Mouse (Mus musculus) thymus, adult 2 months (tissue): ENCODE measurements around the gene Cldn2. TPM values are rescaled to one million over a fixed set of nuclear protein-coding genes. Genes with fewer than 3 reads are reported as not detected.

ENCODE experiments used
- DNase-seq: peaks from one replicate; pipeline ENCODE4 v3.0.0; 2021
- H3K27ac ChIP-seq: fragments of 200-500 bp; 2 replicates; pipeline ENCODE4 v1.5.1; 2012; ENCODE audit warnings: low read length, control low read depth; ENCODE audit not compliant: control insufficient read depth, insufficient read depth
- H3K27me3 ChIP-seq: fragments of 200-500 bp; 2 replicates; pipeline ENCODE4 v1.6.1; 2012; ENCODE audit warnings: mild to moderate bottlenecking, low read length, moderate library complexity, mixed read lengths; ENCODE audit not compliant: control insufficient read depth, insufficient read depth
- H3K36me3 ChIP-seq: fragments of 200-500 bp; 2 replicates; pipeline ENCODE4 v1.6.1; 2012; ENCODE audit warnings: mild to moderate bottlenecking, low read length, moderate library complexity; ENCODE audit not compliant: control insufficient read depth, insufficient read depth
- H3K4me1 ChIP-seq: fragments of 200-500 bp; replicated peaks from 2 replicates; pipeline ENCODE4 v1.6.1; 2012; ENCODE audit warnings: low read length; ENCODE audit not compliant: control insufficient read depth, insufficient read depth
- H3K4me3 ChIP-seq: fragments of 200-500 bp; 2 replicates; pipeline ENCODE4 v1.5.1; 2012; ENCODE audit warnings: mild to moderate bottlenecking, low read length, control low read depth, moderate library complexity; ENCODE audit not compliant: control insufficient read depth, insufficient read depth
- CTCF ChIP-seq: fragments of 200-500 bp; IDR thresholded peaks from 2 replicates; pipeline ENCODE4 v1.5.1; 2012; ENCODE audit warnings: mild to moderate bottlenecking, control low read depth, low read length, moderate library complexity, borderline replicate concordance; ENCODE audit not compliant: control insufficient read depth, poor library complexity, insufficient read depth; ENCODE audit errors: extremely low read depth
- POLR2A ChIP-seq: fragments of 200-500 bp; IDR thresholded peaks from 2 replicates; pipeline ENCODE4 v1.6.1; 2012; ENCODE audit warnings: mild to moderate bottlenecking, low read length, control low read depth, moderate library complexity; ENCODE audit not compliant: control insufficient read depth, poor library complexity, insufficient read depth; ENCODE audit errors: extremely low read depth
- WGBS: fragments of 180-500 bp; shearing (Covaris S2); methylation state at CpG from one replicate; pipeline ENCODE4 v1.1.7; 2018; 5-methylcytosine and 5-hydroxymethylcytosine counted together
- polyA plus RNA-seq: library from polyadenylated mRNA; depleted of rRNA; stranded (reverse); fragments of >200 nt; gene quantifications from 2 replicates; pipeline ENCODE4 v1.2.3, GENCODE M21; 2012

Cldn2 gene
- polyA plus RNA-seq, 1 experiment = 0.28 TPM

- H3K4me1 ChIP-seq = no peaks in the 10 kb centered on the region
Measured at GRCm38 (mm10) chrX:139813299-139814002, 12.8 kb downstream of the Cldn2 start.

DNA sequence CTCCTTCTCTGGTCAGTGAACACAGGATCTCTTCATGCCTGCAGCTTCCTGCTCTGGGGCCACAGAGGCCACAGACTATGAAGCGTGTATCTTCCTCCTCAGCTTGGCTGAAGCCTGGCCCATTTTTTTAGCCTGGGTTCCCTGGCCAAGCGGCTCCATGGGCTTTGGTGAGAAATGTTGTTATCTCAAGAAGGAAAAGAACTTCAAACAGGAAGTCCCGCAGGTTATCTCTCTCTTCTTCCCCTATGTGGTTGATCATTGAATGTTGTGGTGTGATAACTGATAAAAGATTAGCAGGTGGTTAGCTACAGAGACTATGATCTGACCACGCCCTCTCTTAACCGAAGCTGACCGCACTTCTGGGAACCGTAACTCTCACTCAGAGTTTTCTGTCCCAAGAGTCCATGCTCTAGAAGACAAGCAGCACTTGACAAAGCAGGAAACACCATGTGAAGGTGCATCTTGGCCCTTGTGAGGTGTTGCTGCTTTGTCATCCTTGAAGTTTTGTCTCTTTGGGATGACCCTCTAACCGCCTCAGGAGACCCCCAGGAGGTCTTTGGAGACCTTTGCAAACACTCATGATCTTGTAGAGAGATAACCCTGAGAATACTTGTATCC lies 13.5 kb downstream of the Cldn2 start:
- H3K27ac ChIP-seq = no peak overlapping the region
- no peaks in the 10 kb centered on the region for H3K36me3 ChIP-seq
- H3K4me1 ChIP-seq = no peaks in the 10 kb centered on the region
- no peaks in the 10 kb centered on the region for H3K27me3 ChIP-seq
- H3K4me3 ChIP-seq = no peak overlapping the region
- TF ChIP-seq POLR2A (no peak), CTCF (no peak)
- 6% methylated on average over 8 of the region's 8 CpGs for WGBS
- no peak for DNase-seq

More at GRCm38 (mm10) chrX:139813299-139814002, 12.8 kb downstream of the Cldn2 start:
- no peak for TF ChIP-seq CTCF
- no peak for TF ChIP-seq POLR2A
- Histone ChIP-seq H3K27ac (no peak overlapping the region), H3K36me3 (no peaks in the 10 kb centered on the region), H3K27me3 (no peaks in the 10 kb centered on the region), H3K4me3 (no peak overlapping the region)
- no peak for DNase-seq
- 13% methylated on average over 9 of the region's 9 CpGs for WGBS

DNA sequence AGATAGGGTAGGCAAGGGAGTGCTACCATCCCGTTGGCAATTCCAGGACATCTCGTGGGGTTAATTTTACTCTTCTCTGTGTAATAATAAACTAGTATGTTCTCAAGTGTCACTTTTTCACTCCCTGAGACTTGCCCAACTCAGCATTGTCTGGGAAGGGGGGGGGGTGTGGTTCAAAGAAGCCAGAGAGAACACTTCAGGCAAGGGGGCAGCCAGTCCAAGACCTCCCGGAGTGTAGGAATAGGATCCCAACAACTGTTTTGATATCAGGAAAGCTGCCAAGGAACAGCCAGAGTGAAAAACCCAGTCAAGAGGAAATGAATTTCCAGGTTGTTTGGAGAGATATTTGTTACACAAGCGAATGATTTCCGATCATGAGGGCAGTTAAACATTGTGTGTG lies 14.6 kb downstream of the Cldn2 start:
- H3K36me3 ChIP-seq = no peaks in the 10 kb centered on the region
- DNase-seq = no peak
- H3K4me1 ChIP-seq = no peaks in the 10 kb centered on the region
- no peaks in the 10 kb centered on the region for H3K27me3 ChIP-seq
- TF ChIP-seq CTCF = no peak
- no peak for TF ChIP-seq POLR2A
- no peak overlapping the region for H3K4me3 ChIP-seq
- H3K27ac ChIP-seq = no peak overlapping the region
- 96% methylated on average over 5 of the region's 5 CpGs for WGBS

DNA sequence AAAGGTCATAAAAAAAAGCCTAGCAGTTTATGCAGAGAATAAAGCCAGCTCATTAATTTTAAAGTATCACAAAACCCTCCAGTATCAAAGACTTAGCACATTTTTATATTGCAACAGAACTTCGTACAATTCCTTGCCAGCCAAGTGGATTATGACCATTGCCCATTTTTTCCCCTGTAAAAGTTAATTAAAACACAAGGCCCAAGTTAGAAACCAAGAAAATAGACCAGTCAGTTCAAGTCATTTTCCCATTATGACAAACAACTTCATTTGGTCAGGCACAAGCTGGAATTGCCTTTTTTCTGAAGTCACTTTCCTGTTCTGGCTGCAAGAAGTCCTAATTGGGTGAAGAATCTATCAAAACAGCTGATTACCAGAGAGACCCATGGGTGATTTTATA lies 24.8 kb downstream of the Cldn2 start:
- Histone ChIP-seq H3K4me1 (no peaks in the 10 kb centered on the region), H3K27ac (no peak overlapping the region), H3K27me3 (no peaks in the 10 kb centered on the region), H3K4me3 (no peak overlapping the region), H3K36me3 (no peaks in the 10 kb centered on the region)
- TF ChIP-seq CTCF (no peak), POLR2A (no peak)
- WGBS = 92% methylated on average over 1 of the region's 1 CpGs
- DNase-seq = no peak

GRCm38 (mm10) chrX:139826926-139827325 lies 26.3 kb downstream of the Cldn2 start:
- Histone ChIP-seq H3K4me3 (no peak overlapping the region), H3K27ac (no peak overlapping the region), H3K36me3 (no peaks in the 10 kb centered on the region), H3K27me3 (no peaks in the 10 kb centered on the region), H3K4me1 (no peaks in the 10 kb centered on the region)
- DNase-seq = no peak
- WGBS = 89% methylated on average over 4 of the region's 4 CpGs
- TF ChIP-seq CTCF (no peak), POLR2A (no peak)

- TF ChIP-seq POLR2A (no peak), CTCF (no peak)
- Histone ChIP-seq H3K4me1 (no peaks in the 10 kb centered on the region), H3K4me3 (no peak overlapping the region), H3K27me3 (no peaks in the 10 kb centered on the region), H3K27ac (no peak overlapping the region), H3K36me3 (no peaks in the 10 kb centered on the region)
- 61% methylated on average over 6 of the region's 6 CpGs for WGBS
- no peak for DNase-seq
Measured at GRCm38 (mm10) chrX:139828363-139829092, 27.9 kb downstream of the Cldn2 start.

- H3K4me1 ChIP-seq = no peaks in the 10 kb centered on the region
- no peaks in the 10 kb centered on the region for H3K36me3 ChIP-seq
- H3K4me3 ChIP-seq = no peak overlapping the region
- no peaks in the 10 kb centered on the region for H3K27me3 ChIP-seq
- peak; percentile 22 for DNase-seq
- no peak overlapping the region for H3K27ac ChIP-seq
- no peak for TF ChIP-seq POLR2A
- TF ChIP-seq CTCF = no peak
- 10% methylated on average over 5 of the region's 5 CpGs for WGBS
Measured at GRCm38 (mm10) chrX:139832464-139832863, 31.8 kb downstream of the Cldn2 start.
